In the genomic region with DNA sequence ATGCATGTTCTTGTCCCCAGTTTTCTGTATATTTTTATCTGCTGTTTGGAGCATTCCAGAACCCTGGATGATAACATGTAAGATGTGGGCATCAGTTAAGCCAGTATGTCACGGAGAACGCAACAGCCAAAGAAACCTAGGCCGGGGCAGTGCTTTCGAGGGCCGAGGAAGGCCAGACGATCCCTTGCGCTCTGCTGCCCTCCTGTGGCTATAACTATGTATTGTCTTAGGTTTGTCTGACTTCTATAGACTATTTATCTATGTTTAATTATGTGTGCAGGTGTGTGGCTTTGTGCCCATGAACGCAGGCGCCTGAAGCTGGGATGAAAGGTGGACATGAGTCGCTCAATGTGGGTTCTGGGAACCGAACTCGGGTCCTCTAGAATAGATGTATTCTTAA, we compare ENCODE assay signal across 9 mouse cellular contexts. TPM values are rescaled to one million over a fixed set of nuclear protein-coding genes. Genes with fewer than 3 reads are reported as not detected.
DNase-seq lines count a peak whose midpoint lies in the region; ATAC-seq and TF ChIP-seq lines count a peak whose summit lies in the region.
"Had no signal": no experiment of that assay in that cellular context is flagged by ENCODE, and none has a peak within 500 bp of the region (broad histone marks: within the 10 kb centered on the region; RNA-seq: fewer than 3 reads in every experiment).

No protein-coding gene starts in this region.

- no peak for TF ChIP-seq EP300 in liver, embryonic 14.5 days (IDR thresholded peaks at IDR 0.05; ENCODE audit: low read depth)

- no peak overlapping the region for H3K27ac ChIP-seq in liver, embryonic 14.5 days
- H3K27ac ChIP-seq in neural tube, embryonic 15.5 days (replicated peaks), result peak overlapping the region; percentile 33; the same call in 1 of the 2 replicates
- H3K27ac ChIP-seq: hindbrain, embryonic 15.5 days had no signal

- no peak for TF ChIP-seq POLR2A in brain, embryonic 14.5 days (IDR thresholded peaks at IDR 0.05; ENCODE audit: borderline replicate concordance, extremely low read depth, insufficient read depth, insufficient read length, poor library complexity, severe bottlenecking)

- peaks cover 22 to 25% of the 10 kb centered on the region in 2 experiments for H3K4me1 ChIP-seq in liver, embryonic 14.5 days (replicated peaks; ENCODE audit: control insufficient read depth in 2 of 2, insufficient read depth in 2 of 2, low read length in 1 of 2)
- H3K4me1 ChIP-seq in neural tube, embryonic 15.5 days, result peaks cover 64% of the 10 kb centered on the region

- WGBS in liver, embryonic 14.5 days (ENCODE audit: insufficient replicate concordance), result 2% methylated on average over 12 of the region's 12 CpGs
- 3% methylated on average over 12 of the region's 12 CpGs for WGBS in neural tube, embryonic 15.5 days

- no peaks in the 10 kb centered on the region for H3K36me3 ChIP-seq in liver, embryonic 14.5 days (replicated peaks; ENCODE audit: control insufficient read depth, insufficient read depth, low read depth)
- H3K36me3 ChIP-seq in neural tube, embryonic 15.5 days, result no peaks in the 10 kb centered on the region
- H3K36me3 ChIP-seq: hindbrain, embryonic 15.5 days had no signal

- peaks cover 2% of the 10 kb centered on the region; the same call in 1 of the 2 replicates for H3K27me3 ChIP-seq in liver, embryonic 14.5 days (ENCODE audit: control insufficient read depth, insufficient read depth, low read length)
- no peaks in the 10 kb centered on the region for H3K27me3 ChIP-seq in neural tube, embryonic 15.5 days (replicated peaks)
- H3K27me3 ChIP-seq: hindbrain, embryonic 15.5 days had no signal

- ATAC-seq in erythroid progenitor cell, adult 5-6 weeks (replicated peaks; ENCODE audit: low FRiP score, poor library complexity, severe bottlenecking), result 0 out of 2 replicates have a peak, but pooled peaks have one; percentile 26
- no peak for ATAC-seq in liver, embryonic 14.5 days (ENCODE audit: insufficient read depth)
- no peak for ATAC-seq in neural tube, embryonic 15.5 days (ENCODE audit: low FRiP score)

- H3K9me3 ChIP-seq in liver, embryonic 14.5 days (ENCODE audit: control insufficient read depth, low read length), result no peaks in the 10 kb centered on the region
- H3K9me3 ChIP-seq in neural tube, embryonic 15.5 days (replicated peaks), result no peaks in the 10 kb centered on the region
- H3K9me3 ChIP-seq: hindbrain, embryonic 15.5 days had no signal

- H3K4me3 ChIP-seq in liver, embryonic 14.5 days (ENCODE audit: insufficient read depth in 1 of 2, low read depth in 2 of 2, low read length in 2 of 2), result no peak overlapping the region
- no peak overlapping the region for H3K4me3 ChIP-seq in neural tube, embryonic 15.5 days (replicated peaks)
- H3K4me3 ChIP-seq: hindbrain, embryonic 15.5 days had no signal

- no peak overlapping the region for H3K9ac ChIP-seq in liver, embryonic 14.5 days (replicated peaks)
- no peak overlapping the region for H3K9ac ChIP-seq in neural tube, embryonic 15.5 days (replicated peaks)
- H3K9ac ChIP-seq: hindbrain, embryonic 15.5 days had no signal

- peak; percentile 84 for DNase-seq in 3T3-L1 (ENCODE audit: low read depth, low spot score)
- peak; percentile 90 for DNase-seq in CD4-positive, CD25-positive, alpha-beta regulatory T cell, adult 2 months (ENCODE audit: low read depth, low spot score)
- peak; percentile 88 for DNase-seq in brain, embryonic 14.5 days (ENCODE audit: low read depth)
- peak; percentile 46 for DNase-seq in hindlimb bud, embryonic 11.5 days (ENCODE audit: extremely low spot score, low read depth, low spot score)
- DNase-seq in liver, embryonic 14.5 days (ENCODE audit: low read depth in 3 of 3, low spot score in 3 of 3), result peak in 2 of 3 experiments; percentile 47 to 58
- DNase-seq in thymus, postnatal 4 days, result peak; percentile 83

- peak; percentile 91 for TF ChIP-seq CTCF in brain, embryonic 14.5 days (IDR thresholded peaks at IDR 0.05; ENCODE audit: borderline replicate concordance, extremely low read depth, insufficient read depth, insufficient read length)
- peak; percentile 94 for TF ChIP-seq CTCF in liver, embryonic 14.5 days (IDR thresholded peaks at IDR 0.05; ENCODE audit: low read depth)

- H3K4me2 ChIP-seq in liver, embryonic 14.5 days (ENCODE audit: low read depth), result no peak overlapping the region
- H3K4me2 ChIP-seq in neural tube, embryonic 15.5 days, result no peak overlapping the region
- H3K4me2 ChIP-seq: hindbrain, embryonic 15.5 days had no signal

RNA-seq across cellular contexts. Expression of gene Rnasel, which starts 2.5 kb away (rescaled TPM):
- 59.5 and 78.4 TPM in 2 replicates for polyA plus RNA-seq in brain, embryonic 14.5 days (2012; rRNA removed)
- total RNA-seq in erythroid progenitor cell, adult 5-6 weeks (2015; ENCODE audit: low replicate concordance), result 96.2 and 117 TPM in 2 replicates
- total RNA-seq in erythroid progenitor cell, adult 5-6 weeks (2017; ENCODE audit: low replicate concordance), result 128 and 171 TPM in 2 replicates
- polyA plus RNA-seq in liver, embryonic 14.5 days (2012; rRNA removed), result 12.4 and 17.8 TPM in 2 replicates
- polyA plus RNA-seq in liver, embryonic 14.5 days (2014; fragmentation: Nextera tagmentation; extraction: Ambion mirVana), result 15.6 TPM in 2 replicates
- polyA plus RNA-seq in neural tube, embryonic 15.5 days (2015; fragmentation: Nextera tagmentation; extraction: Ambion mirVana), result 31.4 and 32.0 TPM in 2 replicates

RNA-seq across cellular contexts. Expression of gene Rgs16, which starts 6.6 kb away (rescaled TPM):
- polyA plus RNA-seq in brain, embryonic 14.5 days (2012; rRNA removed), result 22.8 and 35.5 TPM in 2 replicates
- total RNA-seq in erythroid progenitor cell, adult 5-6 weeks (2015; ENCODE audit: low replicate concordance), result not detected in 2 replicates
- total RNA-seq in erythroid progenitor cell, adult 5-6 weeks (2017; ENCODE audit: low replicate concordance), result not detected in 2 replicates
- 0.08 and 0.16 TPM in 2 replicates for polyA plus RNA-seq in liver, embryonic 14.5 days (2012; rRNA removed)
- 0.19 TPM in 1 of 2 replicates, not detected in the other for polyA plus RNA-seq in liver, embryonic 14.5 days (2014; fragmentation: Nextera tagmentation; extraction: Ambion mirVana)
- polyA plus RNA-seq in neural tube, embryonic 15.5 days (2015; fragmentation: Nextera tagmentation; extraction: Ambion mirVana), result 11.3 and 14.3 TPM in 2 replicates

Comparison
In these comparisons a context has a peak if more than half of its experiments do, and no peak if none do; other contexts are left out.
1. RNA of gene Rgs16, which starts 6.6 kb away (polyA plus RNA-seq): 22.8 to 35.5 TPM in brain, embryonic 14.5 days and 11.3 to 14.3 TPM in neural tube, embryonic 15.5 days; 0.08 to 0.19 TPM in liver, embryonic 14.5 days; every median in the first group is over 10 times any median in the second.
2. Peak in every context shown above with its lines, with median percentiles within 50 percentile points of each other: DNase-seq.